Mouse (Mus musculus) cortical plate, adult 2 months (tissue): ENCODE measurements at regions not wholly inside any gene's neighbourhood (a gene's known extent, or its start where the extent isn't known, plus 50 kb on each side); places are given as distances from the start of the nearest gene placed in this dataset.

Experiments
- CTCF ChIP-seq: fragments of 200-500 bp; IDR thresholded peaks from 2 replicates; pipeline ENCODE4 v1.5.1; 2011; ENCODE audit warnings: mild to moderate bottlenecking, control low read depth, low read length; ENCODE audit not compliant: insufficient read depth; ENCODE audit errors: extremely low read depth
- POLR2A ChIP-seq: fragments of 200-500 bp; IDR thresholded peaks from 2 replicates; pipeline ENCODE4 v1.6.1; 2011; ENCODE audit warnings: mild to moderate bottlenecking, low read length, control low read depth; ENCODE audit not compliant: insufficient read depth; ENCODE audit errors: extremely low read depth

- TF ChIP-seq CTCF (no peak), POLR2A (no peak)
These were observed 80.0 kb upstream of the Egln3 start for GRCm38 (mm10) chr12:54283646-54284045.
